Mouse (Mus musculus) neural tube, embryonic 14.5 days (tissue): ENCODE results near the gene Adck2. TPM values are rescaled to one million over a fixed set of nuclear protein-coding genes. Genes with fewer than 3 reads are reported as not detected.

ENCODE experiments used
- ATAC-seq: fragments of 200-750 bp; cut with Nextera tagmentation; 2 replicates; pipeline ENCODE4 v1.8.0; 2017; ENCODE audit warnings: low read depth, mild to moderate bottlenecking, moderate TSS enrichment, moderate library complexity
- H3K27ac ChIP-seq: fragments of 300-500 bp; sonication (generic); 2 replicates; pipeline ENCODE4 v1.5.1; 2014; ENCODE audit warnings: low read depth, mild to moderate bottlenecking, control low read depth, low read length, moderate library complexity, mixed read lengths
- H3K27me3 ChIP-seq: fragments of 300-500 bp; sonication (generic); 2 replicates; pipeline ENCODE4 v1.6.1; 2014; ENCODE audit warnings: low read length; ENCODE audit not compliant: control insufficient read depth, insufficient read depth
- H3K36me3 ChIP-seq: fragments of 300-500 bp; sonication (generic); 2 replicates; pipeline ENCODE4 v1.6.1; 2014; ENCODE audit warnings: low read length, mixed read lengths; ENCODE audit not compliant: control insufficient read depth, insufficient read depth
- H3K4me1 ChIP-seq: fragments of 300-500 bp; sonication (generic); 2 replicates; pipeline ENCODE4 v1.6.1; 2014; ENCODE audit warnings: low read length; ENCODE audit not compliant: control insufficient read depth, insufficient read depth
- H3K4me2 ChIP-seq: fragments of 300-500 bp; sonication (generic); 2 replicates; pipeline ENCODE4 v1.6.1; 2014; ENCODE audit warnings: mild to moderate bottlenecking, low read depth, low read length, control low read depth
- H3K4me3 ChIP-seq: fragments of 300-500 bp; sonication (generic); 2 replicates; pipeline ENCODE4 v1.5.1; 2014; ENCODE audit warnings: low read depth, low read length, control low read depth, mixed read lengths
- H3K9ac ChIP-seq: fragments of 300-500 bp; sonication (generic); replicated peaks from 2 replicates; pipeline ENCODE4 v1.6.1; 2014; ENCODE audit warnings: low read depth, mild to moderate bottlenecking, control low read depth, low read length, mixed read lengths
- H3K9me3 ChIP-seq: fragments of 300-500 bp; sonication (generic); 2 replicates; pipeline ENCODE4 v1.6.1; 2016; ENCODE audit warnings: low read length; ENCODE audit not compliant: control insufficient read depth
- WGBS: fragments of 180-500 bp; shearing (Covaris S2); extraction: QIAGEN DNeasy Blood & Tissue Kit; methylation state at CpG from one replicate; pipeline ENCODE4 v1.1.7; 2014; 5-methylcytosine and 5-hydroxymethylcytosine counted together
- polyA plus RNA-seq: library from polyadenylated mRNA; unstranded; fragments of >200 nt; fragmentation: Nextera tagmentation; extraction: Ambion mirVana; gene quantifications from 2 replicates; pipeline ENCODE4 v1.2.1, GENCODE M21; 2014

Gene Adck2
- polyA plus RNA-seq, 1 experiment from 2014 or later: 30.3 TPM

DNA sequence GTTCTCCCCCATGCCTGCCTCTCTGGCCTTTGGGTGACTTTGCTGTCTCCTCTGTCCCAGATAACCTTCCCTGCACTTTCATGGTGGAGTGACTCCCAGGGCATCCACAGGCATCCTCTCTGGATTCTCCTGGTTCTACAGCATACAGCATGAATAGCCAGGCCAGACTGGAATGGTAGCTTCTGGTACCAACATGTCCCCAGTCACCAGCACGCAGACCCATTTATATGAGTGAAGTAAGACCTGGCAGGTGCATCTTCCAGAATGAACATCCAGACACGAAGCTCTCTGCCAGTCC lies 18.1 kb upstream of the Adck2 start:
- H3K4me2 ChIP-seq: peak overlapping the region; percentile 40
- peaks cover 25% of the 10 kb centered on the region for H3K4me1 ChIP-seq
- no peak overlapping the region for H3K27ac ChIP-seq
- peak overlapping the region; percentile 73; the same call in 1 of the 2 replicates for H3K4me3 ChIP-seq
- no peaks in the 10 kb centered on the region for H3K9me3 ChIP-seq
- no peaks in the 10 kb centered on the region for H3K36me3 ChIP-seq
- 60% methylated on average over 2 of the region's 2 CpGs for WGBS
- H3K9ac ChIP-seq: peak overlapping the region; percentile 28; the same call in 1 of the 2 replicates
- H3K27me3 ChIP-seq: no peaks in the 10 kb centered on the region
- ATAC-seq: no peak

- H3K4me2 ChIP-seq: peak overlapping the region; percentile 40
- ATAC-seq: peak; percentile 73
- no peaks in the 10 kb centered on the region for H3K9me3 ChIP-seq
- no peaks in the 10 kb centered on the region for H3K36me3 ChIP-seq
- H3K4me3 ChIP-seq: peak overlapping the region; percentile 73
- WGBS: under 1% methylated on average over 49 of the region's 54 CpGs
- H3K4me1 ChIP-seq: peaks cover 25% of the 10 kb centered on the region
- H3K9ac ChIP-seq: peak overlapping the region; percentile 92
- H3K27ac ChIP-seq: peak overlapping the region; percentile 91
- no peaks in the 10 kb centered on the region for H3K27me3 ChIP-seq
Observed at GRCm38 (mm10) chr6:39556900-39557659, 16.6 kb upstream of the Adck2 start.

- Histone ChIP-seq H3K4me2 (peak within 1 kb of the TSS; percentile 40), H3K4me1 (peaks cover 22% of the 10 kb centered on the region), H3K27me3 (no peaks in the 10 kb centered on the region), H3K9me3 (no peaks in the 10 kb centered on the region), H3K27ac (peak within 1 kb of the TSS; percentile 91), H3K36me3 (no peaks in the 10 kb centered on the region), H3K9ac (peak within 1 kb of the TSS; percentile 92), H3K4me3 (peak within 1 kb of the TSS; percentile 73)
- under 1% methylated on average over 50 of the region's 50 CpGs for WGBS
- ATAC-seq: peak; percentile 96
Observed at GRCm38 (mm10) chr6:39557723-39558261, 15.9 kb upstream of the Adck2 start, which contains the start of gene Dennd2a. TSS of gene Dennd2a (minus strand) at chr6:39557867.

DNA sequence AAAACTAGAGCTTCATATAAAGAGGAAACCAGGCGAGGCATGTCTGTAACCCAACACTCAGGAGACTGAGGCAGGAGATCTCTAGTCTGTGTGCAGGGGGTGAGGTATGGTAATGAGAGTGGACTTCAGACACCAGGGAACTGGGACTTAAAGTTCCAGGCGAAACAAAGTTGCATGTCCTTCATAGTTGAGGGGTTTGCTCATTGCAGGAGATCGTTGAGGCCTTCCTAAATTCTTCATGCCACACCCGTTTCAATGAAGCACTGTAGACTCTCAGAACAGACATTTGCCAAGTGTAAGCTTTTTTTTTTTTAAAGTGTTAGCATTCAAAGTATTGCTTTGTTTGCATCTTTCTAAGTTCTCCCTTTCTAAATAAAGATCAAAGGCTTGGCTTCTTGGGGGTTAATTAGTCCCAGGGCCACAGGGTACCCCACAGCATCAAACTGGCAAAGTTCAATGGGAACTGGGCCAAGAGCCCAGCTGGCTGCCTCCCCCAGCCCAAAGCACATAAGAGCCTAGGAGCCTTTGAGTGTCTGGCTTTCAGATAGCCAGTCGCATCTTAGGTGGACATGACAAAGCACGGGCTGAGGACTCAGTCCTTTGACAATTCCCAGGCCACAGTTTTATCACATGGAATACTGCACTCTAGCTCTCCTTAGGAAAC lies 14.3 kb upstream of the Adck2 start:
- Histone ChIP-seq H3K36me3 (no peaks in the 10 kb centered on the region), H3K4me3 (no peak overlapping the region), H3K27ac (no peak overlapping the region; the same call in 1 of the 2 replicates), H3K4me1 (peaks cover 22% of the 10 kb centered on the region), H3K27me3 (no peaks in the 10 kb centered on the region), H3K9ac (no peak overlapping the region), H3K4me2 (no peak overlapping the region), H3K9me3 (no peaks in the 10 kb centered on the region)
- no peak for ATAC-seq
- WGBS: 45% methylated on average over 6 of the region's 6 CpGs

DNA sequence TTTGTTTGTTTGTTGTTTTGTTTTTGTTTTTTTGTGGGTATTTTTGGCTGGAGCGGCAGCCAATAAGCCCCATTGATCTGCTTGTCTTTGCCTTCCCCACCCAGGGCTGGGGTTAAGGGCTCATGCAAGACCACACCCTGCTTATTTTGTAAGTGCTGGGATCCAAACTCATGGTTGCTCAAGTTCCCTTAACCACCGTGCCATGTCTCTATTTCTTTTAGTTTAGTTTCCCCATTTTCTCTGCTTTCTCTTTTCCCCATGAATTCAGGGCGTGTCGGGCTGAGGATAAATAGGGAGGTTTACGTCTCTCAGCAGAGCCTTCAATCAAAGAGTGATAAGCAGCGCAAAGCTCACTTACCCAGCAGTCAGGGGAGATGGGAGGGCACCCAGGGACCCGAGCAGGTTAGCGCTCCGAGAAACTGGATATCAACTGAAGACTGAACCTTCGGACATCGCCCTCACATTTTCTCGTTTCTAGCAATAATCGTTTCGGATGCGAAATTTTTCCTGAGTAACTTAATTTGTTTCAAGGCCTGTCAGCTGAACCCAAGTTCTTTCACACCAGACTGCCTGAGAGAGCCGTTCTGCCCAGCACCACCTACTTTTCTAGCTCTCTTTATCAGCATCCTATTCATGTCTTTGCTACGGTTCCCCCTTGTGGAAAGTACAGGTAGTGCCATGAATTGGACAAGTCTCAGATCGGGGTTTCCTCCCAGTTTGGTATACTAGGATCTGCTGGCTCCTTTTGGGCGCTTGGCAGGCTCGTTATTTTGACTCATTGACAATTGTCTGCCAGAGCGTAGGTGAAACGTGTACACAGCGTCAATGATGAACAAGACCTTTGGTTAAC lies 11.3 kb upstream of the Adck2 start:
- H3K9me3 ChIP-seq: no peaks in the 10 kb centered on the region
- WGBS: 23% methylated on average over 23 of the region's 23 CpGs
- H3K4me2 ChIP-seq: peak overlapping the region; percentile 0; the same call in 1 of the 2 replicates
- H3K27me3 ChIP-seq: no peaks in the 10 kb centered on the region
- no peaks in the 10 kb centered on the region for H3K36me3 ChIP-seq
- no peak overlapping the region for H3K4me3 ChIP-seq
- no peak overlapping the region for H3K27ac ChIP-seq
- ATAC-seq: 0 out of 2 replicates have a peak, but pooled peaks have one; percentile 22
- no peak overlapping the region for H3K9ac ChIP-seq
- H3K4me1 ChIP-seq: peaks cover 7% of the 10 kb centered on the region

- H3K27ac ChIP-seq: no peak overlapping the region
- 20% methylated on average over 5 of the region's 5 CpGs for WGBS
- no peaks in the 10 kb centered on the region for H3K9me3 ChIP-seq
- no peaks in the 10 kb centered on the region for H3K27me3 ChIP-seq
- no peaks in the 10 kb centered on the region for H3K36me3 ChIP-seq
- H3K4me1 ChIP-seq: no peaks in the 10 kb centered on the region
- no peak overlapping the region for H3K9ac ChIP-seq
- no peak overlapping the region for H3K4me3 ChIP-seq
- ATAC-seq: no peak
- H3K4me2 ChIP-seq: no peak overlapping the region
Observed at GRCm38 (mm10) chr6:39567528-39567927, 6.1 kb upstream of the Adck2 start.

GRCm38 (mm10) chr6:39570426-39570825 lies 3.2 kb upstream of the Adck2 start:
- Histone ChIP-seq H3K4me2 (no peak overlapping the region), H3K4me3 (no peak overlapping the region), H3K4me1 (peaks cover 8% of the 10 kb centered on the region), H3K27ac (no peak overlapping the region), H3K9me3 (no peaks in the 10 kb centered on the region), H3K36me3 (no peaks in the 10 kb centered on the region), H3K27me3 (no peaks in the 10 kb centered on the region), H3K9ac (no peak overlapping the region)
- no peak for ATAC-seq
- WGBS: 82% methylated on average over 3 of the region's 3 CpGs

DNA sequence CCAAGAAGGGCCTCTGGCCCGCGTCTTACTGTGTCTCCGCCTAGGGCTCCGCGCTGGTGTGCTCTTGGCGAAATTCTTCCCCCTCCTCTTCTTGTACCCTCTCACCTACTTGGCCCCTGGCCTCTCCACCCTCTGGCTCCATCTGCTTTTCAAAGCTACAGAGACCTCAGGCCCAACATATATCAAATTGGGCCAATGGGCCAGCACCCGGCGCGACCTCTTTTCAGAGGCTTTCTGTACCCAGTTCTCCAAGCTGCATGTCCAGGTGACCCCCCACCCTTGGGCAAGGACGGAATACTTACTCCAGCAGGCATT lies 839 bp downstream of the Adck2 start:
- Histone ChIP-seq H3K27ac (peak overlapping the region; percentile 96), H3K9ac (peak overlapping the region; percentile 92), H3K27me3 (no peaks in the 10 kb centered on the region), H3K4me3 (peak overlapping the region; percentile 83), H3K36me3 (peaks cover 11% of the 10 kb centered on the region), H3K4me1 (peaks cover 8% of the 10 kb centered on the region), H3K4me2 (peak overlapping the region; percentile 90), H3K9me3 (no peaks in the 10 kb centered on the region)
- WGBS: 23% methylated on average over 10 of the region's 10 CpGs
- peak; percentile 36; the same call in 1 of the 2 replicates for ATAC-seq
